Mouse (Mus musculus) adrenal gland, adult 18-20 months (tissue): ENCODE measurements at regions not wholly inside any gene's neighbourhood (a gene's known extent, or its start where the extent isn't known, plus 50 kb on each side); places are given as distances from the start of the nearest gene placed in this dataset.

Experiments used
- DNase-seq, 2 experiments: peaks; one replicate each; pipeline ENCODE4 v3.0.0; 2021 to 2022; ENCODE audit warnings: low spot score in 2 of 2

DNA sequence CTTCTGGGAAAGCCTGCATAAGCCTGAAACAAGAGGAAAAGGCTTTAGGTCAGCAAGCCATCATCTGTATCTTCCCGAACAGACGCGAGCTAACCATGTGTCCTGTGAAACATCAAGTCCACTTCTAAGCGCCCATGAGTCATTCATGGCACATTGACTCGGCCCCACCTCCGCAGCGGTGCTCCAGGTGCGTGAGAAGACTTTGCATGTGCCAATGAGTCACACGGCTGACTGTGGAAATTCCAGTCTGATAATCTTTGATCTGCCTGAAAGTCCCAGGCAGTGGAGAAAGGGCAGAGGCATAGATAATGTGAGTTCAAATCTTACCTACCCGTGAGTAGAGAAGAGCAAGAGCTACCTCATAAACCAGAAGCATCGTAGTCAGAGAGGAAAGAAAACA lies 137.8 kb downstream of the Pfkfb3 start:
- DNase-seq = no peak

DNA sequence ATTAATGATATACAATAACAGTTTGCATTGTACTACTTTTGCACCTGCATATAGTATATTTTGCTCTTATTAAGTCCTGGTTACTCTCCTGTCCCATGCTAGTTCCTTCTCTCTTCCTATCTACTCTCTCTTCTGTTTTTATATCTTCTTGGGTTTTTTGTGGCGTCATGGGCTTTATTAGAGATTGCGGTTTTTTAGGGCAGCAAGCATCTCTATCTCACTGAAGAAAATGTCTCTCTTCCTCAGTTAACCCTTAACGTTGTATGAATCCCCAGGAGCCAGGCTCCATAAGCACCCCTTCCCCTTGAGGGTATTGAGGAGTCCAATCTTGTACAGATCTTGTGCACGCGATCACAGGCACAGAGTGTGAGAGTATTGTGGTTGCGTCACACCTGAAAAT lies 141.4 kb downstream of the Pfkfb3 start:
- no peak for DNase-seq

DNA sequence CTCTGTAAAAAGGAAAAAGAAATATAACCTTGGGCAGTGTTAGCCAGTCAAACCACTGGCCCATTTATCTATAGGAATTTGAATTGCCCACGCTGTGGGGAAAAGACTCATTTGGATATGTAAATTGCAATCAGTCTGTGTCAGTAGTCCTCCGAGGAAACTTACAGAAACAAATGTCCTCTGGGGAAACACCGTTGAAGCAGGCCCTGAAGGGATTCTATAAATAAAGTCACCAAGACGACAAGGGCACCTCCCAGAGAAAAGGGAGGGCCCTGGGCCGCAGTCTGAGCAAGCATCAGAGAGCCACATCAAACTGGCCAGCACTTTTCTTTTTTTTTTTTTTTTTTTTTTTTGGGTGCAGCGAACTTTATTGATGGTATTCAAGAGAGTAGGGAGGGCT lies 145.4 kb downstream of the Pfkfb3 start:
- no peak for DNase-seq

DNA sequence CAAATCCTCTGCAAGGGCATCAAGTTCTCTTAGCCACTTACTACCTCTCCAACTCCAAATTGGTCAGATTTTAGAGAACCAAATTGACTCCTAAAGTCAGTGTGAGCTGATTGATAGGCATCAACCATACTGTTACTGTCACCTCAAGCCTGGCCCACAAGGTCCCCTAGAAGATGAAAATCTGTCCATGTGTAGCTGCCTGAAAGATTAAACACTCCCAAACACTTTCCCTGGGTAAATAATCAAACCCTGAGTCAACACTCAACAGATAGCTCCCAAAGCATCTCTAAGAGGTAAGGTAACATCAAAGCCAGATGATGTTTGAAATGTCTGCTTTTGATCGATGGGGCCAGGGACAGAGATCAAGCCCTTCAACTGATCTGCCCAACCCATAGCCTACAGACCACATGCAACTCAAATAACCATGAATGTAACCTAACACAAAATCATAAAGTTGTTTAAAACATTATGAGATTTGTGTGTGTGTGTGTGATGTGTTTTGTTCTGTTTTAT lies 147.7 kb downstream of the Pfkfb3 start:
- DNase-seq = no peak

DNA sequence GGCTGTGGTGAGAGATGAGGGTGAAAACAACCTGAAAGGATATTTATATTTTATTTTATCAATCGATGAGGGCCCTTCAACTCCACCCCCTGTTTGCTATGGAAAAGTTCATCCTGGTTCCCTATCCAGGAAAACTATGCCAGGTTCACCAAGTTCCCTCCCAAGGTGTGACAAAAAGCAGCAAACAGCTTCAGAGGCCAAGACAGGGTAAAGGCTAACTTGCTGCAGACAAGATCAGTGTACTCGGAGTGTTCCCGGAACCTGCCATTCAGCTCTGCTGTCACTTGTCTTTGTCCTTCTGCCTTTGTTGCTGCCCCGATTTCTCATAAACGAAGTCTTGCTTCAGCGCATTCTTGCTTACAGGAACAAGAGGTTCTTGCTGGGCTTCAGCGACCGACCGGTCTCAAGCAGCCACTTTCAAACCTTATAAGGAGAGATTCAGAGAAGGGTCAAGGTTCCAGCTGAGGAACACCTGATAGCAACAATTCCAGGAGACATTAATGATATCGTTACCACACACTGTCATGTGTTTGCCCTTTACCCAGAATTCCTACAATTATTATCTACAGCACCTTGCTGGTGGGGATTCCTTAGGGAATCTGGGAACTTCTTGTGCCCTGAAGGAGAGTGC lies 151.5 kb downstream of the Pfkfb3 start:
- DNase-seq = no peak

DNA sequence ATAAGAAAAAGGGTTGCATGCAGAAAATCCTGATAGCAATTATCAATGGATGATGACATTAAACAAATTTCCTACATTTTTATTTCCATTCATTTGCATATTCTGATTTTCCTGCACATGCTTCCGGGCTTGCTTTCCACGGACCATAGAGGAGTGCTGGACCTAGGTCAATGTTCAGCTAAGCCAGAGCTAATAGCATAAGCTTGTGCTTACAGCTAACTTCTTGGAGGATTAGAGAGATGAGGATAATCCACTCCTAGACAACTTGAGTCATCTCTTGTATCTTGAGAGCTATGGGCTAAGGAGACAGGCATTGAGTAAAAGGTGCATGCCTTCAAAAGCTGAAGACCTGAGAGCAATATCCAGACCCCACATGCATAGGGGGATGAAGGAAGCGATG lies 154.5 kb downstream of the Pfkfb3 start:
- no peak for DNase-seq

DNA sequence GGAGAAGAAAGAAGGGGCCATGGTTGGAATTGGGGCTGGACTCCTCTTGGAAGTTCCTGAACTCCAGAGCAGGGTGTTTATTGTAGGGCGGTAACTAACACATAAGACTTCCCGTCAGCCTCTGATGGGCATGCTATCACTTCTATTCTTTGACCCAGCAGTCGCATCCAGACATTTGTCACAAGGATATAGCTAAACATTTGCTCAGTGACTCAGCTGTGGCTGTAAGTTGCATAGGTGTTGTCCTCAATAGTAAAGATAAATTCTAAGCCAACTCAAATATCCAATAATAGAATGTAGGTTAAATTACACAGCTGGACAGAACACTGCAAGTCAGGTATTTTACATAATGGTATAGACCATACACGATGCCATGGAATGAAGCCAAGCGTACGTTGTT lies 154.9 kb downstream of the Pfkfb3 start:
- no peak for DNase-seq

DNA sequence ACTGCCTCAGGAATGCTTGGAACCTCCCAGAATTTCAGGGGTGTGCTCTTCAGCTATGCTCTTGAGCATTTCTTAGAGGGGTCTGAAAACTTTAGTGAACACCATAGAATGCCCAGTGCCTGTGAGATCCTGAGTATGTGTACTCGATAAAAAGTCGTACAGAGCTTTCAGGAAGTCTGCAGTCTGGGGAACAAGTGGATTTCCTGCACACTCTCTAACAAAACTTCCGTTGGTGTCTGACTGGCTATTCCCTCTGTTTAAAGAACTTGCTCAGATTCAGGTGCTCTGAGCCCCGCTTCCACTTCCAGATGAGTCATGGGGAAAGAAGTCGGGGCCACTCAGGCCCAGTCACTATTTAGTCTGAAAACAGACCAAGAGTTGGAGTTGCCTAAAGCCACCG lies 155.5 kb downstream of the Pfkfb3 start:
- DNase-seq = no peak

DNA sequence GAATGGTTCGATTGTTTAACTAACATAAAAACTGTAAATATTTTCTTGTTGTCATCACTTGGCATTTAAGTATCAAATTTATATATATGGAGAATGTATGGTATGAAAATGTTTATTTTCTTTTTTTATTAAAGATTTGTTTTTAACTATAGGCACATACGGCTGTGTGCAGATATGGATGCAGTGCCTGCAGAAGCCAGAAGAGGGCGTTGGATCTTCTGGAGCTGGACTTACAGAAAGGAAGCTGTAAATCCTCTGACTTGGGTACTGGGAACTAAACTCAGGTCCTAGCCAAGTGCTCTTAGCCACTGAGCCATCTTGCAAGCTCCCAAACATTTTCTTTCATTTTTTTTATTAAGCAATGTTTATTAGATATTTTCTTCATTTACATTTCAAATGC lies 157.0 kb downstream of the Pfkfb3 start:
- no peak for DNase-seq

DNA sequence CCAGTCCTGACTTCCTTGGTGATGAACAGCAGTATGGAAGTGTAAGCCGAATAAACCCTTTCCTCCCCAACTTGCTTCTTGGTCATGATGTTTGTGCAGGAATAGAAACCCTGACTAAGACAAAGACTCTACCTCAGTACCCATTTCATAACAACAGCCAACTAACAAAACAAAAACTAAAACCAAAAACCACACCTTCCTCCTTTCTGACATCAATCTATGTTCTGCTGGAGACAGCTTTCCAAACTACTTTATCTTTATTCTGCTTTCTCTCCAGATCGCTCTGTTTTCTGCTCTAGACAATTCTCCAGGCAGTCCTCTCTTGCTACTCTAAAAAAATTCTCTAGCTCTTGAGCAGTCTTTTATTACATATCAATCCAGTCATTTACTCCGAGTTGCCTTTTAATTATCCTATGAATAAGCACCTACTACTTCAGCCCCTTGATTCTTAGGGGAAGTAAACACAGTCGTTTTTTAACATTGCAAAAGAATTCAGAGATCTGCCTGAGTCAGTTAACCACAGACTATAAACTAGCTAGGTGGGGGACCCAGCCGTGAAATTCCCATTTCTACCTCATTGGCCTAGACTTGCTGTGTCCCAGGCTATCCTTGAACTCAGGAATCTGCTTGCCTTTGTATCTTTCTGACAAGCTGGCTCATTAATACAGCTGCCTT lies 159.1 kb downstream of the Pfkfb3 start:
- no peak for DNase-seq

DNA sequence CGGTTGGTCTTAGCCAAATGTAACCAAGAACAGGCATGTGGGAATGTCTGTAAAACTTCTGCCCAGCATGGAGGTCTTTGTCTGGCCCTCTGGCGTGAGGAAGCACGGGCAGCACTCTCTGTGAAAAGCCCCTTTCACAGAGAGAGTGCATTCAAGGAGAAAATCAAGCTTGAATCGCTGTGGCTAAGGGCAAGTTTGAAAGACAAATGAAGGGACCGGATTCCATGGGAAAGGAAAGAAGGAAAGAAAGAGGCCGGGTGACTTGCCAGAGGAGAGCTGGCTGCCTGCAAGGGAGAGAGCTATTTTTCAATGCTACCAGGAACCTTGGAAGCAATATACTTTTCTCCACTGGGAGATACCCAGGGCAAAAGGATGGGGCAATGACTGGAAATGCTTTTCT lies 162.2 kb downstream of the Pfkfb3 start:
- DNase-seq = no peak

DNA sequence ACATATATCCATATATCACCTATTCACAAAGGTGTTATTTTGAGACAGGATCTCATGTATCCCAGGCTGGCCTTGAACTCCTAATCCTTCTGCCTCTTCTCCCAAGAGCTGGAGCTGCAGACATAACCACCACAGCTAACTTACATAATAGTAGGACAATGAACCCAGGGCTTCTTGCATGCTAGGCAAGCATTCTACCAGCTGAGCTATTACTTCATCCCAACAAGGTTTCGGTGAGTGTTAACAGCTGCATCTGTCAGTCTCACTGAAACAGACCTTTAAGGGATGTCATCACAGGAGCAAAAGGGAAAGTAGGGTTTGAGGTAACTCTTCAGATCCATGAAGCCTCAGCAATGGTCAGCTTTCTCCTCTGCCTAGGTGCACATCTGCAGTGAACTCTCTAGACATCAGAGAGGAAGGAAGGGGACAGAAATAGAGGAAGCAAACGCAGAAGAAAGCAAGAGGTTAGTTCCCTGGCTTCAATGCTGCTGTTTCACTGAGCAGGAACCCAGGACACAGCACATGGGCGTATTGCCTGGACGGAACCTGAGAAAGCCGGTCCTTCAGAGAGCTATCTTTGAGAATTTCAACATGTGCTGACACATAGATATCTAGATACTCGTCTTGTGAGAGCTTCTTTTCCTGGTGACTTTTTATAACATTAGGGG lies 163.1 kb downstream of the Pfkfb3 start:
- no peak for DNase-seq

DNA sequence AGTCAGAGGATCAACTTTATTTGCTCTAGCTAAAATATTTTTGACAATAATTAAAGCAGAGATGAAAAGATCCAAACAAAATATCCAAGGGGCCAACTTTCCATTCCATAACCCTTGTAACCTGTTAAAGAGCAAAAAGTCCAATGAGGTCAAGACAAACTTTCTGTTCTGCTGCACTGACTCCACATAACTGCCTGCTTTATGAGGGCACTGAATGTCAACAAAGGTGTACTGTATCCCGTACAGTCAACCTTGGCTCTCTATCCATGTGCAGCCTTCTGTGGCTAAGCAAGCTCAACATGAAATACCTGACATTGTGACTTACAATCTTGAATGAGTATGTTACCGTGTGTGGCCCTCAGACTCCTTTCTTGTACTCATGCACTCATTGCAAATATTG lies 166.3 kb downstream of the Pfkfb3 start:
- no peak for DNase-seq

DNA sequence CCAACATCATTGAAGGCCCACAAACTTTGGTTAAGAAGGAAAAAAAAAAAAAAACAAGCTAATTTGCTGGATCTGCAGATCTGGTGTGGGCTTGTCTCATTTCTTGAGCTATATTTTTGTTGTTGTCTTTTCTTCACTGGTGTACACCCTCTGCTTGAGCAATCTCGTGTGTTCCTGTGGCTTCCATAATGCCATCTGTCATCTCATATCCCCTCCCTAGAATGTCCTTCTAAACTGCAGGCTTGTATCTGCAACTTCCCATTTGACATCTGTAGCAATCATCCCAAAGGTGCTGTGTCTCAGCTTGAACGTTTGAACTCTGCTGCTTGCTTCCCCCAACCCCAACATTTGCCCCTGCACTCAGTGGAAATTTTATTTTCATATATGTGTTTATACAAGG lies 170.1 kb downstream of the Pfkfb3 start:
- DNase-seq = no peak

DNA sequence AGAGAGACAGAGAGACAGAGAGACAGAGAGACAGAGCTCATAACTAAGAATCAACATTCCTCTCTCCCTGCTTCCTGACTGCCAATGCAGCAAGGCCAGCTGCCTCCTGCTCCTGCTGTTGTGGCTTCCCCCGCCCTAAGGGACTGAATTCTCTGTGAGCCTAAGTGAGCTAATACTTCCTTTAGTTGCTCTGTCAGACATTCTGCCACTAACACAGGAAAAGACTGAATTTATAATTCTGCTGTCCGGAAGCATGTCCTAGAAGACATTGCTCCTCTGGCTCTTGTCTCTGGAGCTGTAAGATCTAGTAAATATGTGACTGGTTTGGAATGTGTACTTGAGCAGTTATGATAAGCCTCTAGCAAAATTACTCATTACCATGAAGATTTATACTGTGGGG lies 176.7 kb downstream of the Pfkfb3 start:
- DNase-seq = peak in 1 of 2 experiments; percentile 5

DNA sequence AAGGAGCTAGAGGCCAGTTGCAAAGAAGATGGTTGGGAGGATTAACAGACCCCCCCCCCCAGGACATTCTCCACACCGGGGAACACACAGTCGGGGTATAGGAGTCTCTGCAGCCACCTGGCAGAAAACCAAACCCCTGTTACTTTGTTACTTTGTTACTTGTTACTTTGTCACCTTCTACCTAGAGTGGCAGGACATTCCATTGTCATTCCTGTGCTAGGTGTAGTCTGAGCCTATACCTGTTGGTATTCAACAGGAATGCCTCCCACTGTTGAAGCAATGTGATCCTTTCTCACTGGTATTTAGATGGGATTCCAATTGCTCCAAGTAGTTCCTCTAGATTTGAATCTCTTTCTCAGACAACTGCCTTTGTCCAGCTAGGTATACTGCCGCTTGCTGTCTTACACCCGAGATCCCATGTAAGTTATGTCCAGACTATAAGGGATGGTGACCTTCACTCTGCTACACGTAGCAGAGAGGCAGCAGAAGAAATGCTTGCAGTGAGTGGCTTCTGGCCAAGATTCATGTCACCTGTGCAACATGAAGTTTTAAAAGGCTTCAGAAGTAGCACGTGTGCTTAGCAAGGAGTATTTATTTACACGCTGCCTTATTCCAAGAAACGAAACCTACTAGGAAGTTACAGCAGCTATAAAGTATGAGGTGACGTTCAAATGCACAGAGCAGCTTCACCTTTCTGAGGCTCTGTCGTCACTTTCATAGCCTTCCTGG lies 178.0 kb downstream of the Pfkfb3 start:
- no peak for DNase-seq

DNA sequence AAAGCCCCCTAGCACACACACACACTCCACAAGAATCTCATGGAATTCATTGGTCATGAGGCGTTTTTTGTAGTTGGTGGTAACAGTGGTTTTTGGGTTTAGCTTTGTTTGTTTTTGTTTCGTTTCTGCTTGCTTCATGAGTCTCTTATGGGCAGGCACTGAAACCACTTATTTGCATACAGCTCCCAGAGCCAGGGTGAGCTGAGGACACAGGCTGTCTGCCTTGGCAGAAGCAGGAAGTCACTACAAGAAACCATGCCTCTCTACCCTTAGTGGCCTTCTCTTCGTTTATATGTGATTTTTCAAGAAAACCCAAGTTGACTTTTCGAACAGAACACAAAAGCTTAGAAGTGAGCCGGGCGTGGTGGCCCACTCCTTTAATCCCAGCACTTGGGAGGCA lies 178.8 kb downstream of the Pfkfb3 start:
- peak in 1 of 2 experiments; percentile 6 for DNase-seq

DNA sequence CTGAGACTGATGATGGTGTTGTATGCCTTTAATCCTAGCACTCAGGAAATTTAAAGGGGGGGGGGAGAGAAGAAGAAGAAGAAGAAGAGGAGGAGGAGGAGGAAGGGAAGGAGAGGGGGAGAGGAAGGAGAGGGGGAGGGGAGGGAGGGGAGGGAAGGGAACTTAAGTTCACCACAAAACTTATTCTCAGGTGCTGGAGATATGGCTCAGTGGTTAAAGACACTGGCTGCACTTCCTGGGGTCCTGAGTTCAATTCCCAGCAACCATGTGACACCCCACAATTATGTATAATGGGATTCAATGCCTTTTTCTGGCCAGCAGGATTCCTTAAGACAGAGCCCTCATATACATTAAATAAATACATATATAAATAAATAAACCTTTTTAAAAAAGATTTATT lies 183.6 kb downstream of the Pfkfb3 start:
- no peak for DNase-seq

DNA sequence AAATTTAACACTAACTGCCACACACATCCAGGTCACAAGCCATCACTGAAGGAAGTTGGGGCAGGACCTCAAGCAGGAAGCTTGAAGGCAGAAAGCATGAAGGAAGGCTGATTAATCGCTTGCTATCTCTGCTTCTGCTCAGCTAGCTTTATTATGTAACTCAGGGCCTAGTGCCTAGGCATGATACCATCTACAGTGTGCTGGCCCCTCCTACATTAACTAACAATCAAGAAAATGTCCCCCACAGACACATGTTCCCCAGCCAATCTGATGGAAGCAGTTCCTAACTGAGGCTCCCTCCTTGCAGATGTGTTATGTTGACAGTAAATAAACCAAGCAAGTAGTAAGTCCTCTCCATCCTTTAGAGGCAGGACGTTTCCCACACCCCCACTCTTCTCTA lies 186.6 kb downstream of the Pfkfb3 start:
- DNase-seq = no peak

DNA sequence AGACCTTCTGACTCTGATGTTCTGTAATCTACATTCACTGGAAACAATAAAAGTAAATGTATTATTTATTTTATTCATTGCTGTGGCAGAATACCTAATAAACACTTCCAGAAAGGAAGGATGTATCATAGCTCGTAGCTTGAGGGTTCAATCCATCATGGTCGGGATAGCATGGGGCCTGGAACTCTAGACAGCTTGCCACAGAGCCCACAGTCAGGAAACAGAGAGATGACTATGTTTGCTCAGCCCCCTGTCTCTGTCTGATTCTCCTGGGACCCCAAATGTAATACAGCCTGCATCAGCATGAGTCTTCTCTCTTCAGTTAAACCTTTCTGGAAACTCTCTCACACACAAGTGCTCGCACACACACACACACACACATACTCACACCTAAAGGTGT lies 188.1 kb downstream of the Pfkfb3 start:
- DNase-seq = no peak

DNA sequence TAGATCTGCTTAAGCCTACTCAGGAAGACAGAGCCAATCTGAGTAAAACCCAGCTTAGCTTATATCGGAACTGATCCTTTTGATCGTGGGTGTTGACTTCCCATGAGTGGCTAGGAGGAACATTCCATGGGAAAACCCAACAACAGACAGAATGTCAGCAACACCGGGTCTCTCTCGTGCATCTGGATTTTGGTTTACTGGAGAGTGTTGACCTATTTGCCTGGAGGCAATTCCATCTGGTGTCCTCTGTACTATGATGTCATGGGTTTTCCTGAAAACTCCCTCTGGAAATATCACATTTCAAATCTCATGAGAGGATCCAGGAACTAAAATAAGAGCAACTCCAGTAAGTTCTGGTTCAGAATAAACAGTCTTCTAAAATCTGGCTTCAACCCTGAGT lies 188.5 kb downstream of the Pfkfb3 start:
- DNase-seq = no peak

DNA sequence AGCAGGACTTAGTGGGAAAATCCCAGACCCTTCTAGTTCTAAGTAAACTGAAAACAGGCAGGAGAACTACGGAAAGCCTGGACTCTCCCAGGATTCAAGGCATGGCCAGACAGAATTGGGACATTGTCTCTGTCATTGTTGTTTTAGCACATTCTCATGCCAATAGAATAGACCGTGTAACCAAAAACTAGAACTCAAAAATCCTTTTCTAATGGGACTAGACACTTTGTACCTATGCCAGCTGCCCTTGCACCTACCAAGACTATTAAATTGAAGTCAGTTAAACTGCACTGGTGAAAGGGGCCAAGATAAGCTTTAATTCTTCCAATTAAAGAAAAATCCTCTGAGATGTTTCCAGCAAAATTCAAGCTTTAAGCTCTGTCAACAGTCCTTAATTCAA lies 189.8 kb downstream of the Pfkfb3 start:
- DNase-seq = no peak
